Mouse (Mus musculus) thymus, adult 2 months (tissue): Measurements from ENCODE around the gene Uhrf1bp1.

ENCODE experiments used
- CTCF ChIP-seq: fragments of 200-500 bp; IDR thresholded peaks from 2 replicates; pipeline ENCODE4 v1.5.1; 2012; ENCODE audit warnings: mild to moderate bottlenecking, control low read depth, low read length, moderate library complexity, borderline replicate concordance; ENCODE audit not compliant: control insufficient read depth, poor library complexity, insufficient read depth; ENCODE audit errors: extremely low read depth
- POLR2A ChIP-seq: fragments of 200-500 bp; IDR thresholded peaks from 2 replicates; pipeline ENCODE4 v1.6.1; 2012; ENCODE audit warnings: mild to moderate bottlenecking, low read length, control low read depth, moderate library complexity; ENCODE audit not compliant: control insufficient read depth, poor library complexity, insufficient read depth; ENCODE audit errors: extremely low read depth

DNA sequence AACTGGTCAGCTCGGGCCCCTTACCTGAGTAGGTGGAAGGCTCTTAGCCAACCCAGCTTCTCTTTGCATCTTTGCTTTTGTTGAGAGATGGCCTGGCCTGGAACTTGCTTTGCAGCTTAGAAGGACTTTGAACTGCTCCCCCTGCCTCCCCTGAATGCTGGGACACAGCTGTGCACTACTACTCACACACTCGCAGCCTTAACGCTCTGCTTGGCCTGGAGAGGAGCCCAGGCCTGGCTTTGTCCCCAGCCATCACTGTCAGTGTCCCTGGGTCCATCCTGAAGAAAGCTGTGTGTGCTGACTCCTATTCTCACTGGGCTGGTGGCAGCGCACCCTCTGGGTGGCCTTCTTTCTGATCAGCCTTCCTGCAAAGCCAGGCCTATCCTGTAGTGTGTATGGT is 64.4 kb downstream of the Uhrf1bp1 start:
- TF ChIP-seq POLR2A (no peak), CTCF (no peak)
